Mouse (Mus musculus) embryonic facial prominence, embryonic 12.5 days (tissue): Measurements from ENCODE around the gene Rapgef4. TPM values are rescaled to one million over a fixed set of nuclear protein-coding genes. Genes with fewer than 3 reads are reported as not detected.

Experiments used
- ATAC-seq: fragments of 200-750 bp; cut with Nextera tagmentation; 2 replicates; pipeline ENCODE4 v1.8.0; 2017; ENCODE audit not compliant: insufficient number of reproducible peaks, insufficient read depth, low FRiP score, low TSS enrichment
- H3K27ac ChIP-seq: fragments of 300-500 bp; sonication (generic); 2 replicates; pipeline ENCODE4 v1.5.1; 2016; ENCODE audit warnings: mild to moderate bottlenecking
- H3K27me3 ChIP-seq: fragments of 300-500 bp; sonication (generic); 2 replicates; pipeline ENCODE4 v1.6.1; 2016; ENCODE audit warnings: mild to moderate bottlenecking, moderate library complexity
- H3K36me3 ChIP-seq: fragments of 300-500 bp; sonication (generic); 2 replicates; pipeline ENCODE4 v1.6.1; 2016; ENCODE audit warnings: mild to moderate bottlenecking
- H3K4me1 ChIP-seq: fragments of 300-500 bp; sonication (generic); 2 replicates; pipeline ENCODE4 v1.6.1; 2016
- H3K4me2 ChIP-seq: fragments of 300-500 bp; sonication (generic); replicated peaks from 2 replicates; pipeline ENCODE4 v1.6.1; 2016; ENCODE audit warnings: mild to moderate bottlenecking, moderate library complexity
- H3K4me3 ChIP-seq: fragments of 300-500 bp; sonication (generic); 2 replicates; pipeline ENCODE4 v1.5.1; 2016; ENCODE audit warnings: mild to moderate bottlenecking
- H3K9ac ChIP-seq: fragments of 300-500 bp; sonication (generic); 2 replicates; pipeline ENCODE4 v1.6.1; 2016; ENCODE audit warnings: mild to moderate bottlenecking, moderate library complexity
- H3K9me3 ChIP-seq: fragments of 300-500 bp; sonication (generic); 2 replicates; pipeline ENCODE4 v1.6.1; 2016; ENCODE audit warnings: mild to moderate bottlenecking, moderate library complexity
- WGBS: fragments of 180-500 bp; shearing (Covaris S2); methylation state at CpG from one replicate; pipeline ENCODE4 v1.1.7; 2016; 5-methylcytosine and 5-hydroxymethylcytosine counted together
- polyA plus RNA-seq: library from polyadenylated mRNA; unstranded; fragments of >200 nt; fragmentation: Nextera tagmentation; extraction: Ambion mirVana; gene quantifications from 2 replicates; pipeline ENCODE4 v1.2.1, GENCODE M21; 2016

The Rapgef4 gene
- polyA plus RNA-seq, 1 experiment from 2014 or later, result 3.1 TPM

DNA sequence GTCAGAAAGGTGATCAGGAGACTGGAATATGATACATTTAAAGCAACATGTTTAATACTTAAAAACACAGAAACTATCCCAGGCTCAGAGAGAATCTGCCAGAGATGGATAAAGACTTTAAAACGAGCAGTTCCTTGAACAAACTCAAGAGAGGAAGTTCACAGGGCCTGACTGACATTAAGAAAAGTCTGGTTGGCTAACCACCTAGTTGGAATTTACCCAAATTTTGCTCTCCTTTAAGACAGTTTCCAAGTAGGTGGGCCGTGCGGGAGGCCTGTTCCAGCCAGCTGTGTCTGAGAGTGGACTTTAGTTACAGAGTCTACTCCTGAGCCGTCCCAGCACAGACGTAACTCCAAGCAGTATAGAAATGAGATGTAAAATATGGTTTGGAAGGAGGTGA is 129.4 kb downstream of the Rapgef4 start:
- 76% methylated on average over 5 of the region's 5 CpGs for whole genome bisulfite sequencing
- no peak overlapping the region for H3K4me3 ChIP-seq
- no peak overlapping the region for H3K9ac ChIP-seq
- H3K9me3 ChIP-seq, result no peaks in the 10 kb centered on the region
- 0 out of 2 replicates have a peak, but pooled peaks cover 3% of the 10 kb centered on the region for H3K4me1 ChIP-seq
- no peaks in the 10 kb centered on the region for H3K36me3 ChIP-seq
- H3K27ac ChIP-seq, result no peak overlapping the region
- ATAC-seq, result no peak
- no peaks in the 10 kb centered on the region for H3K27me3 ChIP-seq
- H3K4me2 ChIP-seq, result no peak overlapping the region

DNA sequence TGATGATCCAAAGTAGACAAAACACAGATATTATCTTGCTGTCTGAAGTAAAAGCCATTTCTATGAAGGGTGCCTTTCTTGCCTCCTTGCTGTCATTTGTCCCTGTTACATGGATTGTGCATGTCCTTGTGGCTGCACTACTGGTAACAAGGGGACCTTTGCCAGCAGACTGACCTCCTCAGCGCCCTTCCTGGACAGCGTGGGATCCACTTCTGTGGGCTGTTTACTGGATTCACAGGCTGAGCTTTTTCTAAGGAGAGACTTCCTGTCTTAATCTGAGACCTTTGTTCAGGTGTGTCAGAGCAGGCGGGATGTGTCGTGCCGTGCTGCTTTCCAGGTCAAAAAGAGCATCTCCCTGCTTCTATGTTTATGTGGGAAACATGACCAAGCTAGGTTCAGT is 132.7 kb downstream of the Rapgef4 start:
- Histone ChIP-seq H3K36me3 (no peaks in the 10 kb centered on the region), H3K4me3 (no peak overlapping the region), H3K27me3 (no peaks in the 10 kb centered on the region), H3K4me1 (0 out of 2 replicates have a peak, but pooled peaks cover 3% of the 10 kb centered on the region), H3K9ac (no peak overlapping the region), H3K27ac (no peak overlapping the region), H3K9me3 (no peaks in the 10 kb centered on the region), H3K4me2 (no peak overlapping the region)
- no peak for ATAC-seq
- WGBS, result 62% methylated on average over 5 of the region's 5 CpGs

DNA sequence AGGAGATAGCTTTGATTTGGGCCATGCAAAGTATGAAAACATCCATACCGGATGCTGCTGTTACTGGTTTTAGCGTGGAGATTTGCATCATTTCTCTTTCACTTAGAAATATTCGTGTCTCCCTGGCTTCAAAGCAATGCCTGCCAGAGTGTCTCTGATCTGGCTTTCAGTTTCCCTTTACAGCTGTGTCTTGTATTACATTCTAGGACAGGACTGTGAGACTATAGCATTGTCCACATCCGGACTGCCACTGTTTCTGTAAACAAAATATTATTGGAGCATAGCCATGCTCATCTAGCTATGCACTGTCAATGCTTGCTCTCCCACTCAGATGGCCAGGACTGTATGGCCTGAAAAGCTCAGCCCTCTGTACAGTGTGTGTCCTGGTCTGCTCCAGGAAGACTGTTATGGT is 133.1 kb downstream of the Rapgef4 start:
- Histone ChIP-seq H3K36me3 (no peaks in the 10 kb centered on the region), H3K27me3 (no peaks in the 10 kb centered on the region), H3K27ac (no peak overlapping the region), H3K9ac (no peak overlapping the region), H3K4me1 (0 out of 2 replicates have a peak, but pooled peaks cover 3% of the 10 kb centered on the region), H3K4me2 (no peak overlapping the region), H3K4me3 (no peak overlapping the region), H3K9me3 (no peaks in the 10 kb centered on the region)
- ATAC-seq, result no peak
- WGBS, result 61% methylated on average over 4 of the region's 4 CpGs

DNA sequence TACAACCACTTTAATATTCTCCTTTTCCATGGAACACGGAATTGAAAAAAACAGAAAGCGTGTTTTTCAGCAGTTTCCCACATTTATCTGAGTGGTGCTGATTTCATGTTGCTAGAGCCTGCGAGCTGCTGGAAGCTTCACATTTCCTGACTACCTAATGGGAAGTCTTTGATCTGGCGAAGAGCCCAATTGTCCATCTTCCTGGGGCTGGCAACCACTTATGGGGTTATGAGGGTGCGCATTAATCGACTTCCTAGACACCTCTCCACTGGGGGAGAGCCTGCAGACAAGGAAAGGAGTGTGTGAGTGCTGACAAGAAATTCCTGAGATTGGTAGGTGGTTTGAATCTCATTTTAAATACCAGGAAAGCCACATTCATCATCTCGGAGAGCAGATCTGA is 135.1 kb downstream of the Rapgef4 start:
- H3K4me3 ChIP-seq, result no peak overlapping the region
- H3K36me3 ChIP-seq, result no peaks in the 10 kb centered on the region
- H3K4me1 ChIP-seq, result 0 out of 2 replicates have a peak, but pooled peaks cover 3% of the 10 kb centered on the region
- H3K27ac ChIP-seq, result no peak overlapping the region
- no peaks in the 10 kb centered on the region for H3K9me3 ChIP-seq
- H3K4me2 ChIP-seq, result no peak overlapping the region
- ATAC-seq, result no peak
- WGBS, result 63% methylated on average over 7 of the region's 7 CpGs
- no peaks in the 10 kb centered on the region for H3K27me3 ChIP-seq
- H3K9ac ChIP-seq, result no peak overlapping the region

DNA sequence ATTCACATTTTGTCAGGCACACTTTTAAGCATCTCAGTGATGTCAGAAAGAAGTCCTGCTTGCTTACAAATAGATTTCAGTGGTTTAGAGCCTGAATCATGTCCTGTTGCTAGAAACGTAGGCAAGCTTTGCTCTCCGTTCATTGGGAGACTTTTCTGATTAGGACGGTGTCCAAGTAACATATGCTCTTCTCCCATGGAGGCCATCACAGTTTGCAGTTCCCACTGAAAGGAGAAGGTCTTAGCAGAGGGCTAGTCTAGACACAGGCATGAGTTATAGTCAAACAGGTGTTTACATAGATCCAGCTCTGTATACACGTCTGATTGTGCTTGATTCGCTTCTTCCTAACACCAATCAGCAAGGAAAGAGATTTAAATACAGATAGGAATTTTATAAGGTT is 135.7 kb downstream of the Rapgef4 start:
- Histone ChIP-seq H3K27me3 (no peaks in the 10 kb centered on the region), H3K27ac (no peak overlapping the region), H3K4me2 (no peak overlapping the region), H3K9me3 (no peaks in the 10 kb centered on the region), H3K36me3 (no peaks in the 10 kb centered on the region), H3K9ac (no peak overlapping the region), H3K4me3 (no peak overlapping the region), H3K4me1 (0 out of 2 replicates have a peak, but pooled peaks cover 3% of the 10 kb centered on the region)
- ATAC-seq, result no peak
- WGBS, result 76% methylated on average over 5 of the region's 5 CpGs

DNA sequence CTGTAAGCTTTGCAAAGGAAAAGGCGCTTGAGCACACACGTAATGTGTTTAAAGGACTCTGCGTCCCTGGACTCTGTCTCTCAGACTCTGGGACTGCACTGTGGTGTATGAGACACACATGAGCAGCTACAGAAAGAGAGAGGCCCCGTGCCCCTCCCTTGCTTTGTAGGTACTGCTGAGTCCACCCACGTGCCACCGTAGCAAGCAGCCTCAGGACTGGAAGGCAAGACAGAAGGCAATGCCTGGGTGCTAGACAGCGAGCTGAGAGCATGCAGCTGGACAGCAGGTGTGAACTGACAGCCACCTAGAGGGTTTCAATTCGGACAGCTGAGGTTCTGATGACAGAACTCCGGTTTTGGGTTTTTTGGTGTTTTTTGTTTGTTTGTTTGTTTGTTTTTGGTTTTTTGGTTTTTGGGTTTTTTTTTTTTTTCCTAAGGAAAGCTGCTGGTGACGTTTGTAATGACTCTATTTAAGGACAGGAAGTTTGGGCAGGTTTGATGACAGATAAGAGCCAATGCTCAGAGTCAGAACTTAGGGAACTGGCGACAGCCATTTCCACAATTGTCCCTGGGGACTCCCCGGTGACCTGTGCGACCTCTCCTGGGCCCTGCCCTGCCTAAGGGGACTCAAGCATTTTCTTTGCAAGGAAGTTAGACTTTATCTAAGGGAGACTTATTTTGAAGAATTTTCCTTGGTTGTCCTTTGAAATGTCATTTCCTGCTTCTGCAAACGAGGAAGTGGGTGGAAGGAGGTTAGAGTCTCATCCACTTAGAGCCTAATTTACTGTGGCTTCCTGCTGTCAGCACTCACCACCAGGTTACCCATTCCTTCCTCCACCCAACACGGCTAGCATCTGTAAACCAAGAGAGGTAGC is 136.3 kb downstream of the Rapgef4 start:
- no peak for ATAC-seq
- 39% methylated on average over 15 of the region's 15 CpGs for WGBS
- Histone ChIP-seq H3K36me3 (no peaks in the 10 kb centered on the region), H3K9ac (no peak overlapping the region), H3K4me1 (0 out of 2 replicates have a peak, but pooled peaks cover 3% of the 10 kb centered on the region), H3K27ac (no peak overlapping the region), H3K9me3 (no peaks in the 10 kb centered on the region), H3K4me2 (no peak overlapping the region), H3K27me3 (no peaks in the 10 kb centered on the region), H3K4me3 (no peak overlapping the region)

DNA sequence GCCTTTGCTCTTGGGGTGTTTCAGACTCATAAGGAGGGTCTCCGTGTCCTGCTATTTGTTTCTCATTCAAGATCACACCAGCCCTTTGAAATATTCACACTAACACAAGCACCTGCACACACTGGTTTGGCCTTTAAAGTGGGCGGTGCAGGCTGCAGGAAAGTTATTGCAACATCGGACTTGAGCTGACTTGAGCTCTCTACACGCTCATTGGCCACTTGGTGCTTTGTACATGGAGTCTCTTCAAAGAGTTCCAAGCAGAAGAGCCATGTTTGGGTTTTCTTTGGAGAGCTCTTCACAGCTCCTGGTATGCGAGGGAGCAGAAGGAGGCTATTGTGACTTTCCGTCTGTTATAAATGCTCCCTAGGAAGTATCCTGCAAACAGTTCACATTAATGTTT is 139.2 kb downstream of the Rapgef4 start:
- Histone ChIP-seq H3K9me3 (no peaks in the 10 kb centered on the region), H3K27ac (no peak overlapping the region), H3K27me3 (no peaks in the 10 kb centered on the region), H3K9ac (no peak overlapping the region), H3K4me1 (peaks cover 5% of the 10 kb centered on the region), H3K4me2 (no peak overlapping the region), H3K4me3 (no peak overlapping the region), H3K36me3 (no peaks in the 10 kb centered on the region)
- 78% methylated on average over 6 of the region's 6 CpGs for WGBS
- no peak for ATAC-seq

DNA sequence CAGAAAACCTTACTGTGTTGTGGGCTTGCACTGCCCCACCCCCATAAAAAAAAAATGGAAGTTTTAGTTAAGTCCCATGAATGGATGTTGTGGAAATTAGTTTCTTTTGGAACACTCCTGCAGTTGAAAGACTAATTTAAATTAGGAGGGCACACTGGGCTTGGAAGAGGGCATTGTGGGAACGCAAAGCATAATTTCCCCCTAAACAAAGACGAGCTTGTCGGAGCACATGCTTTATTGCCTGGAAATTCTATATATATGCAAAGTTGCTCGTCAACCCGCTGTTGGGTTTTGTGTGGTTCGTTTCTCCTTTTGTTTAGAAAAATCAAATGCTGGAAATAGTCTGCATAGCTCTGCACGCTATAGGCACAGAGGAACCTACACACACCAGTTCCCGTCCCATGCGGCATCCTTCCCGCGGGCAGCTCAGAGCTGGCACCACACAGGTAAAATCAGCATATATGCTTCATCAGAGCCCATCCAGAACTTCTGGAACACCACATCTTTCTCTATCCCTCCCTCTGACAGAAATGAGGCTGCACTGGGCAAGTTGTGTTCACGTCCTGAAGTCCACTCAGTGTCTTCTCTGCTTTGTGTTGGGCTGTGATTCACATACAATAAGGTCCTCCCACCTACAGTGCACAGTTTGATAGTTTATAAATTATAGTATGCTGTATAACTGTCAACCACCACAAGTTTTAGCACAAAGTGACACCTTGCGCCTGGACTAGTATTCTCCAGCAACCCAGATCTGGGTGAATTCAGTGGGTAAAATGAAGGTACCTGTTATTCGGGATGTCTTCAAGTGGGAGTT is 141.6 kb downstream of the Rapgef4 start:
- no peaks in the 10 kb centered on the region for H3K36me3 ChIP-seq
- no peak overlapping the region for H3K27ac ChIP-seq
- no peak overlapping the region for H3K4me2 ChIP-seq
- no peak overlapping the region for H3K4me3 ChIP-seq
- H3K9me3 ChIP-seq, result no peaks in the 10 kb centered on the region
- WGBS, result 85% methylated on average over 14 of the region's 14 CpGs
- no peak for ATAC-seq
- peaks cover 5% of the 10 kb centered on the region for H3K4me1 ChIP-seq
- H3K27me3 ChIP-seq, result no peaks in the 10 kb centered on the region
- no peak overlapping the region for H3K9ac ChIP-seq

DNA sequence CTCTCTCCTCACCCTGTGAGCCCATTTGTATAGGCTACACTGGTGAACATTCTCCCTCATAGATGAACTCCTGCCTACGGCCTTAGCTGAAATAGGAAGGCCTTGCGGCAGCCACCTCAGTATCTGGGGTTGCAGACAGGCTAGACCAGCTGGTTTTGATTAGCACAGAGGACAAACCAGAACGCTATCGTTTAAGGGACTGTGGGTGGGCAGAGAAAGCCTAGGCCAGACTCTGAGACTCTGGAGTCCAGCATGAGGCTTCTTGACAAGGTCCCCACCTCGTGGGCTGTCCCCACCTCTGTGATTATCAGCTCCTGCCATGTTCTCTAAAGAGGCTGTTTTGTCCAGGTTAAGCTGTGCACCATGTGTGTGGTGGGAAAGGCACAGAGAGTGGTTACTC is 142.8 kb downstream of the Rapgef4 start:
- no peak for ATAC-seq

DNA sequence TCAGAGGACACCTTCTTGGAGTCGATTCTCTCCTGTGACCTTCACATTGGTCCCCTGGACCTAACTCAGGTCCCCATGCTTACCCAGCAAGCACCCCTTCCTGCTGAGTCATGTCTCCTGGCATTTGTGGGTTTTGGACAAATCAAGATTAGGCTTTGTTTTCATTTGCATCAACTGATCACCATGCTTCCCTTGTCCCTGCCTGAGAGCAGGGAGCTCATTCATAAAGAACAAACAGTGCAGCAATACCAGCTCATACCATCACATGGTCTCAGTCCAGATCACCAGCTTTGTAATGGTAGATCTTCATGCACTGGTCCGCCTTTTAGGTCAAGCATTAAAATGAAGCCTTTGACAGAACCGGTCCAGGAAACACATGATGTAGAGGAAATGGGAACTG is 144.7 kb downstream of the Rapgef4 start:
- no peak overlapping the region for H3K4me2 ChIP-seq
- no peak overlapping the region for H3K27ac ChIP-seq
- H3K4me3 ChIP-seq, result no peak overlapping the region
- no peaks in the 10 kb centered on the region for H3K36me3 ChIP-seq
- H3K9me3 ChIP-seq, result no peaks in the 10 kb centered on the region
- no peaks in the 10 kb centered on the region for H3K27me3 ChIP-seq
- 75% methylated on average over 3 of the region's 3 CpGs for WGBS
- H3K9ac ChIP-seq, result no peak overlapping the region
- no peak for ATAC-seq
- peaks cover 5% of the 10 kb centered on the region for H3K4me1 ChIP-seq

More for the DNA sequence above, 142.8 kb downstream of the Rapgef4 start:
- Histone ChIP-seq H3K9me3 (no peaks in the 10 kb centered on the region), H3K4me2 (no peak overlapping the region), H3K27me3 (no peaks in the 10 kb centered on the region), H3K4me1 (peaks cover 5% of the 10 kb centered on the region), H3K9ac (no peak overlapping the region), H3K27ac (no peak overlapping the region), H3K36me3 (no peaks in the 10 kb centered on the region), H3K4me3 (no peak overlapping the region)
- 22% methylated on average over 5 of the region's 5 CpGs for WGBS

DNA sequence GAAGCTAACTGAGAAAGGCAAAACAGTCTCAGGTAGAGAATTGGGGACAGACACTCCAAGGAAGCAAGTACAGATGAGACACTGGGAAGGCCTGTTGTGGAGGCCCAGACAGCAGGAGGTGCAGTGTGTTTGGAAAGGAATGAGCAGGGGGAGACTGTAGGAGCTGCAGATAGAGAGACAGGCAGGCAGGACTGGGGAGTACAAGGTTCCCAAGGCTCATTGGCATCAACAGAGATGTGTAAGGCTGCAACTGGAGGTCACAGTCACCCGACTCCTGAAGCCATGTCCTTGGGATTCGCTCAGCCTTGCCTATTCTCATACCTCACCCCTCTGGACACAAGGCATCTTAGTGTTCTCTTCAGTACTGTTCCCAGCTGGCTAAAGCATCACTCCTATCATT is 145.4 kb downstream of the Rapgef4 start:
- Histone ChIP-seq H3K9ac (no peak overlapping the region), H3K4me2 (no peak overlapping the region), H3K9me3 (no peaks in the 10 kb centered on the region), H3K4me1 (peaks cover 5% of the 10 kb centered on the region), H3K27me3 (no peaks in the 10 kb centered on the region), H3K36me3 (no peaks in the 10 kb centered on the region), H3K4me3 (no peak overlapping the region), H3K27ac (no peak overlapping the region)
- no peak for ATAC-seq
- WGBS, result 87% methylated on average over 2 of the region's 2 CpGs
